Mouse (Mus musculus) cortical plate, adult 2 months (tissue): ENCODE data around the gene Tmem150a. TPM values are rescaled to one million over a fixed set of nuclear protein-coding genes. Genes with fewer than 3 reads are reported as not detected.

Experiments
- H3K27ac ChIP-seq: fragments of 200-500 bp; 2 replicates; pipeline ENCODE4 v1.5.1; 2012; ENCODE audit warnings: low read length, control low read depth, inconsistent platforms; ENCODE audit not compliant: insufficient read depth
- H3K4me1 ChIP-seq: fragments of 200-500 bp; 2 replicates; pipeline ENCODE4 v1.6.1; 2011; ENCODE audit warnings: low read length; ENCODE audit not compliant: control insufficient read depth, insufficient read depth
- H3K4me3 ChIP-seq: fragments of 200-500 bp; 2 replicates; pipeline ENCODE4 v1.5.1; 2011; ENCODE audit warnings: mild to moderate bottlenecking, low read length, control low read depth; ENCODE audit not compliant: insufficient read depth
- CTCF ChIP-seq: fragments of 200-500 bp; IDR thresholded peaks from 2 replicates; pipeline ENCODE4 v1.5.1; 2011; ENCODE audit warnings: mild to moderate bottlenecking, control low read depth, low read length; ENCODE audit not compliant: insufficient read depth; ENCODE audit errors: extremely low read depth
- POLR2A ChIP-seq: fragments of 200-500 bp; IDR thresholded peaks from 2 replicates; pipeline ENCODE4 v1.6.1; 2011; ENCODE audit warnings: mild to moderate bottlenecking, low read length, control low read depth; ENCODE audit not compliant: insufficient read depth; ENCODE audit errors: extremely low read depth
- polyA plus RNA-seq: library from polyadenylated mRNA; depleted of rRNA; stranded (reverse); fragments of >200 nt; gene quantifications from 2 replicates; pipeline ENCODE4 v1.2.3, GENCODE M21; 2012; rRNA removed

Gene Tmem150a
- polyA plus RNA-seq, 1 experiment: 23.4 TPM

DNA sequence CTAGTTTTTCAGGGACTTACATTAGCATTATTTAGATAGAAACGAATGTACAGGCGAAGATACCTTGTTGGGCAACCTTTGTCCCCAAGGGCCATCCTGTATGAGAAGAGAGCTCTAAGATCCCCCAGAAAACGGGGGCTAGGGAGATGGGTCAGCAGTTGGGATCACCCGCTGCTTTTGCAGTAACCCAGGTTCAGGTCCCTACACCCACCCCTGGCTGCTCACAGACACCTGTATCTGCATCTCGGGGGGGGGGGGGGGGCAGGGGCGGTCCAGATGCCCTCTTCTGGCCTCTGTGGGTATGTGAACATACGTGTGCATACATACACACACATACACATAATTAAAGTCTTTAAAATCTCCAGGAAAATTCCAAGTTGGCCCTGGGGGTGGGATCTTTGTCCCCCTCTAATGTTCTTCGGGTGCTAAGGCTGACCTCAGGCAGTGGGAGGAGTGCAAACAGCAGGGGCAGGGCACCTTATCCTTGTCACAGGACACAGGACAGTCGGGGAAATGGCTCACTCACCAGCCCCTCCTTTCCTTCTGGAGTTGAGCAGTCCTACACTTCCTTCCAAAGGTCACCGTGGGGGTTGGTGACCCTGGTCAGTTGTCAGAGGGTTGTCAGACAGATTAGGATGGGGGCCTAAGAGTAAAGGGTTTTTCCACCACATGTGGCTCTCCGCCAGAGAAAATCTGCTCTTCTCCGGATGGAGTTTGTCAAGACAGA is 35.7 kb downstream of the Tmem150a start:
- H3K4me3 ChIP-seq: peak overlapping the region; percentile 36; the same call in 1 of the 2 replicates
- 0 out of 2 replicates have a peak overlapping the region, but pooled peaks have one; percentile 57 for H3K27ac ChIP-seq
- no peaks in the 10 kb centered on the region for H3K4me1 ChIP-seq
- TF ChIP-seq CTCF: no peak

DNA sequence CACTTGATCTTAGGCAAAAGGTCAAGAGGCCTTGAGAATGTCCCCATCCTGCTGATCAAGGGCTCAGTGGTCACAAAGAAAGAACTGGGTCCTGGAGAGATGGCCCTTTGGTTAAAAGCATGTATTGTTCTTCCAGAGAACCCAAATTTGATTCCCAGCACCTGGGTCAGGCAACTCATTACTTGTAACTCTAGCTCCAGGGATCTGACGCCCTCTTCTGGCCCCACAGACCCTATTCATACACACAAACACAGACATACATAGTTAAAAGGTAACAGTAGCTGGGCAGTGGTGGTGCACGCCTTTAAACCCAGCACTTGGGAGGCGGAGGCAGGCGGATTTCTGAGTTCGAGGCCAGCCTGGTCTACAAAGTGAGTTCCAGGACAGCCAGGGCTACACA is 37.1 kb downstream of the Tmem150a start:
- Histone ChIP-seq H3K4me3 (no peak overlapping the region), H3K4me1 (no peaks in the 10 kb centered on the region), H3K27ac (no peak overlapping the region)

DNA sequence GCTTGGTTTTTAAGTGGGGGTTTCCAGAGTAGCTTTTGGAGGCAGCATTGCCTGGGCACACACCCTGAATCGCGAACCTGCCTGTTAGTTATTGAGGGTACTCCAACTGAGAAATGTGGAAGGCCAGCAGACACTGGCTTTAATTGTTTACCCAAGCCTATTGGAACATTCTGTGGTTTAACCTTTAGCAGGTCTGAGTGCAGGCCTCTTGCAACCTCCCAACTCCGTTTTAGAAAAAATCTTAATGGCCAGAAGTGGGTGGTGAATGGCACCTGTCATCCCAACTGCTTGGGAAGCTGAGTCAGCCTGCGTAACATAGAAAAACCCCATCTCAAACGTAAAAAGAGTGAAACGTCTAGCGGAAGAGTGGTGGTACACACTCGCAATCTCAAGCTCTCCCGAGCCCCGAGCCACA is 41.6 kb downstream of the Tmem150a start:
- Histone ChIP-seq H3K4me3 (no peak overlapping the region), H3K4me1 (no peaks in the 10 kb centered on the region), H3K27ac (no peak overlapping the region)
- TF ChIP-seq POLR2A (no peak), CTCF (no peak)

More for the DNA sequence above, 37.1 kb downstream of the Tmem150a start:
- TF ChIP-seq POLR2A: no peak
- no peak for TF ChIP-seq CTCF

DNA sequence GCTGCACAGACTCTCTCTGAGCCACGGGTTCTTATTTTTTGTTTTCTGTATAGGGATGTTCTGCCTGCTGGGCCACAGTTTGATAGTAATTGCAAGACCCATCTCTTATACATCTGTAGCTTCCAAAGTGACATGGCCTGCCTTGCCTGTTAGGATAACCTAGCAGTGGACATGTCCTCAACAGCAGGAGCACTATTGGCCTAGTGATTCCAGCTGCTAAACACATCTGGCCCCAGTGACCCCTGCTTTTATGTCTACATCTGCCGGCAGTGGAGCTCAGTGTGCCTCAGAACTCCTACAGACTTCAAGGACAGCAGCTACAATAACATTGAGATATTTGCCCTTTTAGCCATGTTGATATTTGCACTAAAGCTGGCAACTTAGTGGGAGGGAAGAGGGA is 44.7 kb downstream of the Tmem150a start:
- no peak overlapping the region for H3K27ac ChIP-seq
- H3K4me1 ChIP-seq: no peaks in the 10 kb centered on the region
- TF ChIP-seq POLR2A (no peak), CTCF (no peak)
- no peak overlapping the region for H3K4me3 ChIP-seq

DNA sequence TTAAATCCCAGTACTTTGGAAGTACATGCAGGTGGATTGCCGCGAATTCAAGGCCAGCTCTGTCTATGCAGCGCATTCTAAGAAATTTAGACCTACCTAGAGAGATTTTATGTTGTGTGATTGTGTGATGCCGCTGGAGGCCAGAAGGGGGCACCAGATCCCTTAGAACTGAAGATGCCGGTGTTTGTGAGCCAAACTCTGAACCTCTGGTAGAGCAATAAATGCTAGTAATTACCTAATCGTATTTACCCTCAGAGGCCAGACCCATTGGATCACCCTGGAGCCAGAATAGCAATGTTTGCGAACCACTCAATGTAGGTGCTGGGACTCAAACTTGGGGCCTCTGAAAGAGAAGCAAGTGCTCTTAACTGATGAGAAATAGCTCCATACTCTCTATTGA is 46.6 kb downstream of the Tmem150a start:
- no peak for TF ChIP-seq POLR2A
- TF ChIP-seq CTCF: peak; percentile 74
- no peak overlapping the region for H3K27ac ChIP-seq
- H3K4me1 ChIP-seq: no peaks in the 10 kb centered on the region
- no peak overlapping the region for H3K4me3 ChIP-seq

DNA sequence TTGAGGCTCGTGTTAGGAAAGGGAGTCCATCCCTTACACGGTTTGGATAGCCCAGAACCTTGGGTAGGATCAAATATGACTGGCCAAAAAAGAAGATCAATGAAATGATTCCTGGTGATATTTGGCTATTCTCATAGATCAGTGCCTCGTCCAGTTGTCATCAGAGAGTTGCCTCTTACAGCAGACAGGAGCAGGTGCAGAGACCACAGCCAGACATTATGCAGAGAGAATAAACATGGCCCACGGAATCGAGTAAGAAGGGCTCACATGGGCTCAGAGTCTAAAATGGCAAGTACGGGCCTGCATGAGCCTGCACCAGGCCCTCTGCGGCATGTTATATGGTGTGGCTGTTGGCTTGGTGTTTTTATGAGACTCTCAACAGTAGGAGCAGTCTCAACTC is 50.1 kb downstream of the Tmem150a start:
- Histone ChIP-seq H3K27ac (no peak overlapping the region), H3K4me1 (no peaks in the 10 kb centered on the region), H3K4me3 (no peak overlapping the region)
- TF ChIP-seq POLR2A: no peak
- TF ChIP-seq CTCF: no peak

DNA sequence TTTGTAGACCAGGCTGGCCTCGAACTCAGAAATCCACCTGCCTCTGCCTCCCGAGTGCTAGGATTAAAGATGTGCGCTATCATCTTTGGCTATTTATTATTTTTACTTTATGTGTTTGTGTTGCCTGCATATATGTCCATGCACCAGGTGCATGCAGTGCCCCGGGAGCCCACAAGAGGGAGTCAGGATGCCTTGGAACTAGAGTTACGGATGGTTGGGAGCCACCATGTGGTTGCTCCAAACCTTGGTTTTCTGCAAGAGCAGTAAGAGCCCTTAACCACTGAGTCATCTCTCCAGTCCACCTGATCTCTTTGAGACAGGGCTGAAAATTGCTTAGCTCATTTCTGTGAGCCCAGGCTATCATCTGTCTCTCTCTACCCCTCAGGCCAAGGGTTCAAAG is 51.9 kb downstream of the Tmem150a start:
- TF ChIP-seq POLR2A: no peak
- TF ChIP-seq CTCF: peak; percentile 98
- no peaks in the 10 kb centered on the region for H3K4me1 ChIP-seq
- H3K27ac ChIP-seq: no peak overlapping the region
- H3K4me3 ChIP-seq: no peak overlapping the region

Other genes with a start within 250 kb of the Tmem150a start
- 2.1 and 2.5 TPM in 2 replicates for gene Atoh8, start 119.9 kb upstream of the Tmem150a start, polyA plus RNA-seq
- gene Sftpb, start 50.8 kb upstream of the Tmem150a start, polyA plus RNA-seq: not detected in 2 replicates
- gene Usp39, start 10.3 kb upstream of the Tmem150a start, polyA plus RNA-seq: 31.5 and 33.4 TPM in 2 replicates
- gene 0610030E20Rik, start 8.1 kb upstream of the Tmem150a start, polyA plus RNA-seq: 18.9 and 20.0 TPM in 2 replicates
- 73.6 and 83.5 TPM in 2 replicates for gene Rnf181, start 11.5 kb downstream of the Tmem150a start, polyA plus RNA-seq
- 10.7 and 11.0 TPM in 2 replicates for gene Vamp5, start 25.0 kb downstream of the Tmem150a start, polyA plus RNA-seq
- gene Vamp8, start 35.3 kb downstream of the Tmem150a start, polyA plus RNA-seq: 30.6 and 31.7 TPM in 2 replicates
- gene Ggcx, start 58.9 kb downstream of the Tmem150a start, polyA plus RNA-seq: 17.7 and 22.5 TPM in 2 replicates
- 172 and 180 TPM in 2 replicates for gene Mat2a, start 84.1 kb downstream of the Tmem150a start, polyA plus RNA-seq
- gene Sh2d6, start 166.3 kb downstream of the Tmem150a start, polyA plus RNA-seq: 0.48 and 0.72 TPM in 2 replicates
- 3.0 and 3.1 TPM in 2 replicates for gene Capg, start 188.9 kb downstream of the Tmem150a start, polyA plus RNA-seq
- 27.5 and 28.1 TPM in 2 replicates for gene Elmod3, start 243.0 kb downstream of the Tmem150a start, polyA plus RNA-seq
- gene Retsat, start 243.0 kb downstream of the Tmem150a start, polyA plus RNA-seq: 14.1 and 14.8 TPM in 2 replicates